Mouse (Mus musculus): ENCODE data around the gene Slc28a3. TPM values are rescaled to one million over a fixed set of nuclear protein-coding genes. Genes with fewer than 3 reads are reported as not detected.

The Slc28a3 gene
- total and polyA plus RNA-seq, 2 experiments from 2014 or later: not detected

DNA sequence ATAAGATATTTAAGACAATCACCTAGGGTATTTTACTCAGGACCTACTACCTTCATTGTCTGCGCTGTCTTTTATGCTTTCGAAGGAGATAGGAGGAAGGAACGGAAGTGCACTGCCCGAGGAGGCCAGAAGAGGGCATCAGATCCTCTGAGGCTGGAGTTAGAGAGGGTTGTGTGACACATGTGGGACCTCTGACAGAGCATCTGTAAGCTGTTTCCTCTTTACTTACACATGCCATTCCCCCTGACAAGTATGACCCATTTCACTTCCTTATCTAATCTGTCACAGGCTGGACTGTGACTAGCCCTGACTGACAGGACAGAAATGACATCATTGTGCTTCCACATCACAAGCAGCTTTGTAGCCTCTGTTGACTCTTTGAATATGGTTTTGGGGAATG lies 94.4 kb downstream of the Slc28a3 start:
- 97% methylated on average over 4 of the region's 4 CpGs for WGBS
- no peaks in the 10 kb centered on the region for H3K4me1 ChIP-seq (ENCODE audit: insufficient read depth, low read length)
- peak; percentile 35; the same call in 1 of the 2 replicates for TF ChIP-seq CTCF (IDR thresholded peaks at IDR 0.05)
- no peak for ATAC-seq (ENCODE audit: low FRiP score)
- H3K4me2 ChIP-seq (ENCODE audit: low read depth, low read length, poor library complexity, severe bottlenecking): no peak overlapping the region
- H3K9me3 ChIP-seq (ENCODE audit: low read length): no peaks in the 10 kb centered on the region
- H3K27me3 ChIP-seq (ENCODE audit: insufficient read depth, low read length): no peaks in the 10 kb centered on the region
- H3K27ac ChIP-seq (ENCODE audit: low read depth, low read length): no peak overlapping the region
- H3K9ac ChIP-seq (replicated peaks; ENCODE audit: low read length, poor library complexity, severe bottlenecking): no peak overlapping the region
- H3K36me3 ChIP-seq (ENCODE audit: insufficient read depth, low read length): no peaks in the 10 kb centered on the region
- no peak overlapping the region for H3K4me3 ChIP-seq (ENCODE audit: low read depth, low read length)
- no peak for DNase-seq (ENCODE audit: low spot score)

GRCm38 (mm10) chr13:58515635-58516034 lies 95.0 kb downstream of the Slc28a3 start:
- Histone ChIP-seq H3K4me3 (ENCODE audit: low read depth, low read length) (no peak overlapping the region), H3K27me3 (ENCODE audit: insufficient read depth, low read length) (no peaks in the 10 kb centered on the region), H3K4me1 (ENCODE audit: insufficient read depth, low read length) (no peaks in the 10 kb centered on the region), H3K9ac (replicated peaks; ENCODE audit: low read length, poor library complexity, severe bottlenecking) (no peak overlapping the region), H3K9me3 (ENCODE audit: low read length) (no peaks in the 10 kb centered on the region), H3K36me3 (ENCODE audit: insufficient read depth, low read length) (no peaks in the 10 kb centered on the region), H3K4me2 (ENCODE audit: low read depth, low read length, poor library complexity, severe bottlenecking) (no peak overlapping the region), H3K27ac (ENCODE audit: low read depth, low read length) (no peak overlapping the region)
- ATAC-seq (ENCODE audit: low FRiP score) (no peak), DNase-seq (ENCODE audit: low spot score) (no peak)
- WGBS: 78% methylated on average over 5 of the region's 5 CpGs
- TF ChIP-seq CTCF (IDR thresholded peaks at IDR 0.05): no peak

DNA sequence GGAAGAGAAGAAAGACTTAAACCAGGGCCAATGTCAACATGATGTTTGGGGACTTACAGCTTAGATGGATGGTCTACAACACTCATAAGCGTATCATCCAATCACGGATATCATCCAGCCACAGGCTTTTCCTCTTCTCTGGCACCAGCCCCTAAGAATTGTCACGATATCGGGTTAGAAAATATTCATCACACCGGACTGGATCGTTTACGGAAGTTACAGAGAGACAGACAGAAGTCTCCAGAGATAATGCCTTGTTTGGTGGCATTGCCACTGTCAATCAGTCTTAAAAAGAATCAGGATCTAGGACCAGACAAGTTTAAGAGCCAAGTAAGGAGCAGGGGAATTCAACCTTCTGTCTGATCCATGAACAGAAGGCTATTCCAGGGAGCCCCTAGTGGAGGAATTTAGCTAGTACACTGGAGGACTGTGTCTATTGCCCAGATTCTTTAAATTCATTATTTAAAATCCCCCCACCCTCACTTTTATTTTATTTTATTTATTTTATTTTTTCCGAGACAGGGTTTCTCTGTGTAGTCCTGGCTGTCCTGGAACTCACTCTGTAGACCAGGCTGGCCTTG lies 96.4 kb downstream of the Slc28a3 start:
- Histone ChIP-seq H3K27me3 (ENCODE audit: insufficient read depth, low read length) (no peaks in the 10 kb centered on the region), H3K4me1 (ENCODE audit: insufficient read depth, low read length) (no peaks in the 10 kb centered on the region), H3K9me3 (ENCODE audit: low read length) (no peaks in the 10 kb centered on the region), H3K36me3 (ENCODE audit: insufficient read depth, low read length) (no peaks in the 10 kb centered on the region), H3K9ac (replicated peaks; ENCODE audit: low read length, poor library complexity, severe bottlenecking) (no peak overlapping the region), H3K4me2 (ENCODE audit: low read depth, low read length, poor library complexity, severe bottlenecking) (no peak overlapping the region), H3K27ac (ENCODE audit: low read depth, low read length) (no peak overlapping the region), H3K4me3 (ENCODE audit: low read depth, low read length) (no peak overlapping the region)
- WGBS: 80% methylated on average over 8 of the region's 8 CpGs
- peak; percentile 58 for TF ChIP-seq CTCF (IDR thresholded peaks at IDR 0.05)
- ATAC-seq (ENCODE audit: low FRiP score): no peak
- DNase-seq (ENCODE audit: low spot score): no peak

GRCm38 (mm10) chr13:58511926-58512325 lies 98.8 kb downstream of the Slc28a3 start:
- no peaks in the 10 kb centered on the region for H3K9me3 ChIP-seq (ENCODE audit: low read length)
- no peaks in the 10 kb centered on the region for H3K27me3 ChIP-seq (ENCODE audit: insufficient read depth, low read length)
- no peaks in the 10 kb centered on the region for H3K36me3 ChIP-seq (ENCODE audit: insufficient read depth, low read length)
- no peak overlapping the region for H3K9ac ChIP-seq (replicated peaks; ENCODE audit: low read length, poor library complexity, severe bottlenecking)
- no peak overlapping the region for H3K27ac ChIP-seq (ENCODE audit: low read depth, low read length)
- WGBS: 75% methylated on average over 2 of the region's 2 CpGs
- no peak overlapping the region for H3K4me2 ChIP-seq (ENCODE audit: low read depth, low read length, poor library complexity, severe bottlenecking)
- H3K4me1 ChIP-seq (ENCODE audit: insufficient read depth, low read length): no peaks in the 10 kb centered on the region
- no peak for TF ChIP-seq CTCF (IDR thresholded peaks at IDR 0.05)
- DNase-seq (ENCODE audit: low spot score): no peak
- no peak for ATAC-seq (ENCODE audit: low FRiP score)
- no peak overlapping the region for H3K4me3 ChIP-seq (ENCODE audit: low read depth, low read length)

DNA sequence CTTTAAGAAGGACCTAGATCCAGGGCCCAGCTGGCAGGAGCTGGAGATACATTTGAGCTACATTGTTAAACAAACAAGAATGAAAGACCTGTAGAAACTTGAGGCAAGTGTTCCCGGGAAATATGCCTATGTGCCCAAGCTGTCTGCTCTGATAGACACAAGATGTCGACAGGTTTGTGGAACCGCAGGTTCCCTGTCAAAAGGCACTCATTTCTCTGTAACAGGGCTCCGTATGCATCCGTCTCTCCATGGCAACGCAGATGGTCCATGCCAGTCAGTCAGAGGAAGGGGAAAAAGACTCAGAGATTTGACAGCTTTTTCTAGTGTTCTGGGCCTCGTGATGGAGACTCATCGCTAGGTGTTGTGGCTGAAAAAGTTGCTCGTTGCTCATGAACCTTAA lies 99.4 kb downstream of the Slc28a3 start:
- H3K4me1 ChIP-seq (ENCODE audit: insufficient read depth, low read length): no peaks in the 10 kb centered on the region
- H3K9me3 ChIP-seq (ENCODE audit: low read length): no peaks in the 10 kb centered on the region
- no peak overlapping the region for H3K9ac ChIP-seq (replicated peaks; ENCODE audit: low read length, poor library complexity, severe bottlenecking)
- no peak for TF ChIP-seq CTCF (IDR thresholded peaks at IDR 0.05)
- no peaks in the 10 kb centered on the region for H3K27me3 ChIP-seq (ENCODE audit: insufficient read depth, low read length)
- 64% methylated on average over 9 of the region's 9 CpGs for WGBS
- DNase-seq (ENCODE audit: low spot score) (peak; percentile 32), ATAC-seq (ENCODE audit: low FRiP score) (no peak)
- H3K4me2 ChIP-seq (ENCODE audit: low read depth, low read length, poor library complexity, severe bottlenecking): no peak overlapping the region
- H3K4me3 ChIP-seq (ENCODE audit: low read depth, low read length): no peak overlapping the region
- H3K27ac ChIP-seq (ENCODE audit: low read depth, low read length): no peak overlapping the region
- H3K36me3 ChIP-seq (ENCODE audit: insufficient read depth, low read length): no peaks in the 10 kb centered on the region

GRCm38 (mm10) chr13:58509241-58509640 lies 101.4 kb downstream of the Slc28a3 start:
- Histone ChIP-seq H3K27ac (ENCODE audit: low read depth, low read length) (no peak overlapping the region), H3K36me3 (ENCODE audit: insufficient read depth, low read length) (no peaks in the 10 kb centered on the region), H3K9me3 (ENCODE audit: low read length) (no peaks in the 10 kb centered on the region), H3K27me3 (ENCODE audit: insufficient read depth, low read length) (no peaks in the 10 kb centered on the region), H3K9ac (replicated peaks; ENCODE audit: low read length, poor library complexity, severe bottlenecking) (no peak overlapping the region), H3K4me1 (ENCODE audit: insufficient read depth, low read length) (no peaks in the 10 kb centered on the region), H3K4me2 (ENCODE audit: low read depth, low read length, poor library complexity, severe bottlenecking) (no peak overlapping the region), H3K4me3 (ENCODE audit: low read depth, low read length) (no peak overlapping the region)
- DNase-seq (ENCODE audit: low spot score) (no peak), ATAC-seq (ENCODE audit: low FRiP score) (no peak)
- WGBS: 81% methylated on average over 3 of the region's 3 CpGs
- no peak for TF ChIP-seq CTCF (IDR thresholded peaks at IDR 0.05)

Data from midbrain, postnatal 0 days (tissue).